Mouse (Mus musculus): ENCODE measurements around the gene Grb10. TPM values are rescaled to one million over a fixed set of nuclear protein-coding genes. Genes with fewer than 3 reads are reported as not detected.

The Grb10 gene
- polyA plus RNA-seq, 1 experiment, result 20.5 TPM

GRCm38 (mm10) chr11:12034371-12034770 is 4.1 kb downstream of the Grb10 start:
- no peak for DNase-seq
- Histone ChIP-seq H3K36me3 (ENCODE audit: control insufficient read depth, insufficient read depth, low read length) (no peaks in the 10 kb centered on the region), H3K27ac (ENCODE audit: insufficient read depth, low read depth, low read length) (no peak overlapping the region), H3K27me3 (replicated peaks; ENCODE audit: control insufficient read depth, insufficient read depth, low read length) (peaks cover 2% of the 10 kb centered on the region; the same call in 1 of the 2 replicates), H3K4me3 (ENCODE audit: insufficient read depth, low read depth, low read length) (no peak overlapping the region), H3K4me1 (ENCODE audit: control insufficient read depth, insufficient read depth, low read length) (0 out of 2 replicates have a peak, but pooled peaks cover 3% of the 10 kb centered on the region)
- 60% methylated on average over 5 of the region's 5 CpGs for WGBS
- TF ChIP-seq POLR2A (IDR thresholded peaks at IDR 0.05; ENCODE audit: low read depth, low read length) (no peak), CTCF (conservative IDR thresholded peaks at IDR 0.05; ENCODE audit: insufficient read depth, insufficient read length, low read depth, low read length) (no peak)

DNA sequence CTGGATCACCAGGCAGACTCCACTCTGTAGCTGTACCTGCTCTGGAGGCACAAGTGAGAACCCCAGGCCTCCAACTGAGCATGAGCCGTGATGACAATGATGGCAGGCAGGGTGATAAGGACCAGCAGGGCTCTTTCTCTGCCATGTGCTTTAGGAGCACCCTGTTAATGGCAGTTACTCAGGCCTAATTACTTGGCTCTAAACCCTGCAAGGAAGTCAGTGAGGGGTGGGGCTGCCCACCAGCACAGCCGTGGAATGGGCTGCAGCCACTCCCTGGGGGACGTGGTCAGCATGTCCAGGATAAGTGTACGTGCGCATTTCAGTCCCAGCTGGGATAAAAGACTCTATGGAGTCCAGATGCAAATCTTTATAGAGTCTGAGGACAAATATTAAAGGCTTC is 5.7 kb downstream of the Grb10 start:
- H3K27me3 ChIP-seq (replicated peaks; ENCODE audit: control insufficient read depth, insufficient read depth, low read length), result peaks cover 2% of the 10 kb centered on the region; the same call in 1 of the 2 replicates

DNA sequence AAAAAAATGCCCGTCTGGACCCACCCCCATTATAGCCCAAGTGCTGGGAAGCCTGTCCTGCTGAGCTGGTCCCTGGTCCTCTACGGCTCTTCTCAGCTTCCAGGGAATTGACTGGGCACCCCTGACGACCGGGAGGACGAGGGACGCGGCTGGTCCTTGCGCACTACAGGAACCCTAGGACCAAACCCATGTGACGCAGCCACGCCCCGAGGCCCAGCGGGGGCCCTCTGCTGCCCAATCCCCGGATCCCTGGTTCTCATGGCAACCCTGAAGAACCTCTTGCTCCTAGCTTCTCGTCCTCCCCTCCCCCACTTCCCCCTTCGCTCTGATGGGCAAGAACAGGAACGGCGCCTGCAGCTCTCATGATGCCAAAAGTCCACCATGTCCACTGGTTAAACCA is 11.8 kb downstream of the Grb10 start:
- Histone ChIP-seq H3K27me3 (replicated peaks; ENCODE audit: control insufficient read depth, insufficient read depth, low read length) (no peaks in the 10 kb centered on the region), H3K4me3 (ENCODE audit: insufficient read depth, low read depth, low read length) (no peak overlapping the region)

More for the DNA sequence above, 5.7 kb downstream of the Grb10 start:
- H3K4me3 ChIP-seq (ENCODE audit: insufficient read depth, low read depth, low read length), result no peak overlapping the region
- 0 out of 2 replicates have a peak, but pooled peaks cover 3% of the 10 kb centered on the region for H3K4me1 ChIP-seq (ENCODE audit: control insufficient read depth, insufficient read depth, low read length)
- TF ChIP-seq POLR2A (IDR thresholded peaks at IDR 0.05; ENCODE audit: low read depth, low read length), result no peak
- no peak for TF ChIP-seq CTCF (conservative IDR thresholded peaks at IDR 0.05; ENCODE audit: insufficient read depth, insufficient read length, low read depth, low read length)
- no peak overlapping the region for H3K27ac ChIP-seq (ENCODE audit: insufficient read depth, low read depth, low read length)
- 34% methylated on average over 5 of the region's 5 CpGs for WGBS
- no peak for DNase-seq
- H3K36me3 ChIP-seq (ENCODE audit: control insufficient read depth, insufficient read depth, low read length), result no peaks in the 10 kb centered on the region

GRCm38 (mm10) chr11:12025756-12026593 is 12.5 kb downstream of the Grb10 start:
- Histone ChIP-seq H3K4me3 (ENCODE audit: insufficient read depth, low read depth, low read length) (no peak overlapping the region), H3K27me3 (replicated peaks; ENCODE audit: control insufficient read depth, insufficient read depth, low read length) (no peaks in the 10 kb centered on the region), H3K27ac (ENCODE audit: insufficient read depth, low read depth, low read length) (no peak overlapping the region), H3K36me3 (ENCODE audit: control insufficient read depth, insufficient read depth, low read length) (no peaks in the 10 kb centered on the region), H3K4me1 (ENCODE audit: control insufficient read depth, insufficient read depth, low read length) (no peaks in the 10 kb centered on the region; the same call in 1 of the 2 replicates)
- TF ChIP-seq POLR2A (IDR thresholded peaks at IDR 0.05; ENCODE audit: low read depth, low read length) (no peak), CTCF (conservative IDR thresholded peaks at IDR 0.05; ENCODE audit: insufficient read depth, insufficient read length, low read depth, low read length) (peak; percentile 52)
- peak; percentile 69 for DNase-seq
- WGBS, result 70% methylated on average over 108 of the region's 108 CpGs

More for the DNA sequence above, 11.8 kb downstream of the Grb10 start:
- WGBS, result 54% methylated on average over 17 of the region's 17 CpGs
- no peak for DNase-seq
- Histone ChIP-seq H3K4me1 (ENCODE audit: control insufficient read depth, insufficient read depth, low read length) (no peaks in the 10 kb centered on the region), H3K27ac (ENCODE audit: insufficient read depth, low read depth, low read length) (no peak overlapping the region), H3K36me3 (ENCODE audit: control insufficient read depth, insufficient read depth, low read length) (no peaks in the 10 kb centered on the region)
- no peak for TF ChIP-seq POLR2A (IDR thresholded peaks at IDR 0.05; ENCODE audit: low read depth, low read length)
- TF ChIP-seq CTCF (conservative IDR thresholded peaks at IDR 0.05; ENCODE audit: insufficient read depth, insufficient read length, low read depth, low read length), result no peak

- Histone ChIP-seq H3K36me3 (ENCODE audit: control insufficient read depth, insufficient read depth, low read length) (no peaks in the 10 kb centered on the region), H3K4me3 (ENCODE audit: insufficient read depth, low read depth, low read length) (no peak overlapping the region), H3K4me1 (ENCODE audit: control insufficient read depth, insufficient read depth, low read length) (no peaks in the 10 kb centered on the region; the same call in 1 of the 2 replicates), H3K27me3 (replicated peaks; ENCODE audit: control insufficient read depth, insufficient read depth, low read length) (no peaks in the 10 kb centered on the region), H3K27ac (ENCODE audit: insufficient read depth, low read depth, low read length) (no peak overlapping the region)
- DNase-seq, result no peak
- TF ChIP-seq CTCF (conservative IDR thresholded peaks at IDR 0.05; ENCODE audit: insufficient read depth, insufficient read length, low read depth, low read length), result no peak
- TF ChIP-seq POLR2A (IDR thresholded peaks at IDR 0.05; ENCODE audit: low read depth, low read length), result no peak
- 57% methylated on average over 32 of the region's 32 CpGs for WGBS
Observed at GRCm38 (mm10) chr11:12025392-12025755, 13.1 kb downstream of the Grb10 start.

GRCm38 (mm10) chr11:12023051-12023450 is 15.4 kb downstream of the Grb10 start:
- Histone ChIP-seq H3K36me3 (ENCODE audit: control insufficient read depth, insufficient read depth, low read length) (no peaks in the 10 kb centered on the region), H3K27me3 (replicated peaks; ENCODE audit: control insufficient read depth, insufficient read depth, low read length) (no peaks in the 10 kb centered on the region)
- 37% methylated on average over 3 of the region's 3 CpGs for WGBS

DNA sequence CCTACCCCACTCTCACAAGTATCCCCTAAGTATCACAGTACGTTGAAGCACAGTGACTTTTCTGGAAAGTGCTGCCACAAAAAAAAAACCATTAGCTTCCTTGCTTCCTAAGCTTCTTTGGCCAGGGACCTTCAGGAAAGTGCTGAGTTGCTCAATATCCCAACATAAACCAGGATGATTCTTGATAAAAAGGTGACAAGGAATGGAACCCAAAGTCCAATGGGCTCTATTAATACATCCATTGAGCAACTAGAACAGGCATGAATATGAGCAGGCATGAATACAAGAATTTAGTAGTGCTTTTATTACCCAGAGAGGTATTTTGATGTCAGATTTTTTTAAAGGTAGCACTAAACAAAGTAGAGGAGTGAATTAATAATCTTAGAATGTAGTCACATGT is 18.8 kb downstream of the Grb10 start:
- Histone ChIP-seq H3K27ac (ENCODE audit: insufficient read depth, low read depth, low read length) (no peak overlapping the region), H3K4me1 (ENCODE audit: control insufficient read depth, insufficient read depth, low read length) (no peaks in the 10 kb centered on the region; the same call in 1 of the 2 replicates), H3K4me3 (ENCODE audit: insufficient read depth, low read depth, low read length) (no peak overlapping the region), H3K27me3 (replicated peaks; ENCODE audit: control insufficient read depth, insufficient read depth, low read length) (no peaks in the 10 kb centered on the region), H3K36me3 (ENCODE audit: control insufficient read depth, insufficient read depth, low read length) (no peaks in the 10 kb centered on the region)
- TF ChIP-seq CTCF (conservative IDR thresholded peaks at IDR 0.05; ENCODE audit: insufficient read depth, insufficient read length, low read depth, low read length), result no peak
- no peak for TF ChIP-seq POLR2A (IDR thresholded peaks at IDR 0.05; ENCODE audit: low read depth, low read length)
- WGBS, result 63% methylated on average over 1 of the region's 1 CpGs
- peak; percentile 13 for DNase-seq

More at GRCm38 (mm10) chr11:12023051-12023450, 15.4 kb downstream of the Grb10 start:
- TF ChIP-seq POLR2A (IDR thresholded peaks at IDR 0.05; ENCODE audit: low read depth, low read length), result no peak
- TF ChIP-seq CTCF (conservative IDR thresholded peaks at IDR 0.05; ENCODE audit: insufficient read depth, insufficient read length, low read depth, low read length), result no peak
- Histone ChIP-seq H3K4me1 (ENCODE audit: control insufficient read depth, insufficient read depth, low read length) (no peaks in the 10 kb centered on the region; the same call in 1 of the 2 replicates), H3K4me3 (ENCODE audit: insufficient read depth, low read depth, low read length) (no peak overlapping the region), H3K27ac (ENCODE audit: insufficient read depth, low read depth, low read length) (no peak overlapping the region)
- peak; percentile 76 for DNase-seq

Measured in kidney, adult 2 months (tissue).